Mouse (Mus musculus): ENCODE results near the gene Eif5. TPM values are rescaled to one million over a fixed set of nuclear protein-coding genes. Genes with fewer than 3 reads are reported as not detected.
"Not testable (repeated sequence)": the region's sequence is repeated elsewhere in the genome, so short reads cannot be mapped to it uniquely, and the experiment has no call there.

Eif5 gene
- polyA plus RNA-seq, 1 experiment = 35.2 TPM

DNA sequence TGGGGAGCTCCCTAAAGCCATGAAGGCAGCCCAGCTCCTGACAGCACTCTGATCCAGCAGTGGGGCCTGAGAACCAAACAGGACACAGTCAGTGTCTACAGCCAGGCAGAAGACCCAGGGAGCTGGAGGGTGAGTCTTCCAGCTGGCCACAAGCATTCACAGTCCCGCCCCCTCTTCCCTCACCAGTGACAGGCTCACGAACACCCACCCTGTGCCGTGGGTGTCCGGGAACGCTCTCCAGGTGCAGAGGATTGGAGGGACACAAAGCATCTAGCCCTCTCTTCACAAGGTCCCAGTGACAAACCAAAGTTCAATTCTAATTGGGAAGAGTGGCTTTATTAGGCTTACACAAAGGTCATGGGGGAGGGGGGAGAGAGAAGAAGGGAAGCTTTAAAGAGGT is 18.0 kb upstream of the Eif5 start:
- no peak for DNase-seq (ENCODE audit: low read depth, low spot score)
- WGBS = 56% methylated on average over 5 of the region's 5 CpGs

DNA sequence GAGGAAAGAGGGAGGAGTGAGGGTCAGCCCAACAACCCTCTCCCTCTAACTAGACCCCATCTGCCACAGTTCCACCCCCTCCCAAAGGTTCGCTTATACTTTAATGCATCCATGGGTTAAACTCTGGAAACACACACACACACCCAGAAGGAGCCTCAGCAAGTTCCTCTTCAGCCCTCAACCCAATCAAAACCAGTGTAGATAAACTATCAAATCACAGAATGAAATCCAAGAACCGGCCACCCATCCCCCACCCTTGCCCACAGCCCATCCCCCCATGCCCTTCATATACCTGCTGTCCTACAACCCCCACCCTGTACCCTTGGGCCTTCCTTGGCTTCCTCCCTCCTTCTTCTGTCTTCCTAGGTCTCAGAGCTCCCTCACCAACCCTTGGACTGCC is 16.8 kb upstream of the Eif5 start:
- DNase-seq (ENCODE audit: low read depth, low spot score) = no peak
- 79% methylated on average over 2 of the region's 2 CpGs for WGBS

DNA sequence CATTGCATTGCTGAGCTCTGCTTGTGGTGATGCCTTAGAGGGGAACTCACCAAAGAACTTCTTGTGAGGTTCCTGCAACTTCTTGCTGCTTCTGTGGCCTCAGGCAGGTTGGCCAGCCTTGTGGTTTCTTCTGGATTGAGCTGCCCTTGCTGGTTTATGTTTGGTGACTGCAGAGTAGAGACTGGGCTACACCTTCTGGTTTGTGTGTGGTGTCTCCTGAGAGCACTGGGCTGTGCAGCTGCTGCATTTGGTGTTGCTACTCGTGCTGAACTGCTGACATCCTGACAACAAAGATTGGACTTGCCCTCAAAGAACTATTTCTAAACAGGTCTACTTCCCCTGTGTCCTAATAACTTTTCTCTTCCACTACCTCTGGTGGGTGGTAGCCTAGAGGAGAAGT is 13.3 kb upstream of the Eif5 start:
- 59% methylated on average over 1 of the region's 1 CpGs for WGBS
- no peak for DNase-seq (ENCODE audit: low read depth, low spot score)

DNA sequence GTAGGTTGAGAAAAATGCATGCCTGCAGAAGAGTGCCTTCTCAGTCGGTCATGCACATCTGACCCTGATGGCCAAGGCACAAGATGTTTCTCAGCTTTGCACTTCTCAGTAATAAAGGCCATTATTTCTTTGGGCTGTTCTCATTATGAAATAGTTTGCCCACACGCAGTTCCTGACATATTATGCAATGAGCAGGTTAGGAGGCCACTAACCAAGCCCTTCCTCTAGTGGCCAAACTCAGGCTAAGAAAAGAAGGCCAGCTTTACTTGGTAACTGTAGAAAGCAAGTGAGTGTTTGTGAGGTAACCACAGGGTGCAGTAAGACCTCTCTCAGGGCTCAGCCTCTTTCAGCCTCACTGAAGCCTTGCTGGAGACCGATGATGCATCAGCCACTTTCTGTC is 12.9 kb upstream of the Eif5 start:
- 80% methylated on average over 3 of the region's 3 CpGs for WGBS
- no peak for DNase-seq (ENCODE audit: low read depth, low spot score)

DNA sequence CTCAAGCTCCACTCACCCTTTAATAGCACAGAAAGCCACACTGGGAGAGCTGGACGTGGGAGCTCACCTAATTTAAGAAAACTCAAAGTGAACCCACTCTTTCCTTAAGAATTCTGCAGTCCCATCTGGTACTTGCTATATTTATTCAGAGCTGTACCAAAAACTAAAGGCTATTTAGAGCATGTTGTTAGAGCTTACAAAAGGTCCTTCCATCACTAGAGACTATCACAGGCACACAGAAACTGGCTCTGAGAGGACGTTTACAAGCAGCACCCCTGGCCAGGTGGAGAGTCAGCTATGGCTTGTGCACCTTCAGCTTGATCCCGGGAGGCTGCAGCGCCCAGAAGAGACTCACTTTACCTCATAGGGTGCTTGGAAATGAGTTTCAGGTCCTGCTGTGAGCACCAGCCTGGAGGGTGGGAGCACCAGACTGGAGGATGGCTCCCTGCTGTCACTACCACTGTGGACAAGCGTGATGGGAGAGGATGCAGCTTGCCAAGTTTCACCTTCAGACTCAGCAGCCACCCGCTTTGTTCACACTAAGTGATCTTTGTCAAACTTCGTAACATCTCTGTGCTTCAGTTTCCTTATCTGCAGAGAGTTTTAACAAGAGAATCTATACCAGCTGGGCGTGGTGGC is 10.1 kb upstream of the Eif5 start:
- WGBS = 49% methylated on average over 8 of the region's 8 CpGs
- no peak for DNase-seq (ENCODE audit: low read depth, low spot score)

DNA sequence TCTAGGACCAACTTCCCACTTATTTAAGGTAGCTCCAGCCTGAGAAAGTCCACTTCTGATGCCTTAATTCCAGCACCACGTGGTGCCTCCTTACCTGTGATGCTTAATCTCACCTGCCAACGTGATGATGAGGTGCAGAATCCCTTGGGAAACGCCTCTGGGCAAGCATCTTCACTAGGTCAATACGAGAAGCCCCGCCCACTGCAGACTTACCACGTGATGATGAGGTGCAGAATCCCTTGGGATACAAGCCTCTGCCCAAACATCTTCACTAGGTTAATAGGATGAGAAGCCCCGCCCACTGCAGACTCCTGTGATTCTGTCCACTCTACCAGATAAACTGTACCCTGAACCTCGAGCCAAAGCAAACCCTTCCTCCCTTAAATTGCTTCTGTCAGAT is 8.6 kb upstream of the Eif5 start:
- no peak for DNase-seq (ENCODE audit: low read depth, low spot score)
- whole genome bisulfite sequencing = 24% methylated on average over 8 of the region's 8 CpGs

DNA sequence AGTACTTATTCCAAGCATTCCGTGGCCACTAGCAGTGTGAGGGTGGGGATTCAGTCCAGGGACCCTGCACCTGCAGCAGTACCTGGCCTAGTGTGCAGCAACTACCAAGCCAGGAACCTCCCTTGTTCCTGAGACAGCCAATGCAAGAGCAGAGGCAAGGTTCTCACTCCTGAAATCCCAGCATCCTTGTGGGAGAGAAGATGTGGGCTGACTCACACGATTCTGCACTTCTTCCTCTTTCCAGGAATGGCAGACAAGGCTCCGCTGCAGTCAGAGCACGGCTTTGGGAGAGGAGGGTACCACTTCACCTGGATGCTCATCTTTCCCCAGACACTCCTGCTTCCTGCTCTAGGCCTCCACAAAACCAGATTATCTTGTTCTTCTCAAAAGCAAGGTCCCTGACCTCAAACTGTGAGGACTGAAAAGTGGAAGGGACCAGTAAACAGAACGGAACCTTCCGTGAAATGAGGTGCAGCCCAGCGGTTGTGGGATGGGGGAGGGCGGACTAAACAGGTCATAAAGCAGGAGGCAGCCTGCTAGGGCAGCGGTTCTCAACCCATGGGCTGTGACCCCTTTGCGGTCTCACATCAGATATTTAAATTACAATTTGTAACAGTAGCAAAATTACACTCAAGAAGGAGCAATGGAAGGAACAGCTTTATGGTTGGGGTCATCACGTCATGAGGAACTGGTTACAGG is 4.6 kb upstream of the Eif5 start:
- WGBS = 81% methylated on average over 11 of the region's 11 CpGs
- no peak for DNase-seq (ENCODE audit: low read depth, low spot score)

DNA sequence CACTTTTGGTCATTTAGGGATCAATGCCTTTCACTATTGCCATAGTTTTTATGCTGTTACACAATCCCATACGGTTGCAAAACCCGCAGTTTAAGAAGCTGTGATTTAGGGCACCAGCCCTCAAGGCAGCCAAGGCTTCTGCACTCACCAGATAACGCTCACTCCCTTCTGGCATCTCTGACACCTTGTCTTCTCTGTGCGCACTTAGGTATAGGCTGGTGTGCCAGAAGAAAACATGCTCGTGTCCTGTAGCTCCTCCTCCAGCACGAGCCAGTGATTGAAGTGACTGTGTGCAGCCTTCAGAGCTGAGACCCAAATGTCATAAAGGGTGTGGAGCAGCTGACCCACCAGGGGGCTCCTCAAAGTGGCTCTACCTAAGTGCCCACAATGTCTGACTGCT is 2.5 kb upstream of the Eif5 start:
- 25% methylated on average over 6 of the region's 6 CpGs for WGBS
- DNase-seq (ENCODE audit: low read depth, low spot score) = no peak

DNA sequence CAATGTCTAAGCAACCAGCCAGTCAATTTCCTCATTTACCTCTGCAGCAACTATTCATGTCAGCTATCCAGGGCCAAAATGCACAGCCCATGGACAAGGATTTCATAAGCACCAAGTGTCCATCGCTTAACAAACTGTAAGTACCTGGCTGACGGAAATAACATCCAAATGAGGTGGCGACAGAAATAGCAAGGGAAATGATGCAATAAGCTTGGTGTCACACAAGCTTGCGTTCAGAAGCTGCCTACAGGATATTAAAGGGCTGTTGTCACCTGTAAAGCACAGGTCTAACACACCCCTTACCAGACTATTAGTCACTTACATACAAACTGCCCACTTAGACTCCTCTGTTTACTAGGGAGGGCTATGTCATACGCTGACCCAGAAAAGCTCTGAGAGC is 2.1 kb upstream of the Eif5 start:
- WGBS = 30% methylated on average over 5 of the region's 5 CpGs
- no peak for DNase-seq (ENCODE audit: low read depth, low spot score)

DNA sequence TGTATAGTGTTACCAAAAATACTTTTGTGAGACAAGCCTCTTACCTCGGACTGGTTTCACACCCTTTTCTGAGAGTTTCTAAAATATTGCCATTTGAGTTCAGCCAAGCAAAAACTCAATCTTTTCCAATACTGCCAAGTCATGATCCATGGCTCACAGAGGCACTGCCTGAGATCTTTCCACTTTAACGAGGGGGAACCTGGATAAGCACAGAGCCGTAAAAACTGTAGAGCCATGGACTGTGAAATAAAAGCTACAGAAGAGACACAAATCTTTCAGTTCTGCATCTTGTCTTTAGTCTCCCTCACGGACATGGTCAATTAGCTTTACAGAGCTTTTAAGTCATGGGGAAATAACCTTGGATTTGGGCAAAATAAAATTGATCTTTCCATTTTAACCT is 1.1 kb upstream of the Eif5 start:
- DNase-seq (ENCODE audit: low read depth, low spot score) = no peak
- WGBS = 27% methylated on average over 4 of the region's 4 CpGs

DNA sequence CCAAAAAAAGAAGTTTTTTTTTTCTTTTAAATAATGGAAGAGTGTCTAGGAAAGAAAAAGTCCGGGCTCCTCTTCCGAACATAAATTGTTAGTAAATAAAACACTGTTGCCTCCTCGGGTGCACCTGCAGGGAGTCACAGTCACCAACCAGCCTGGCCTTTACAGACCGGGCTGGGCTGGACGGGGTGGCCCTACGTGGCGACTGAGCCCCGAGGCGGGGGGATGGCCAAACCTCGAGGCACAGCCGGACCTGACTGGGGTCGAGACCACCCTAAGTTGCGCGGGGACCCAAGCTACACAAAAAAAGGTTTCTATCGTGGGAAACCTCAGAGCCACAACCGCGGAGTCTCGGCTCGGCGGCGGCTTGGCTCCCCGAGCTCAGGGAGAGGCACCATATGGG is 475 bp upstream of the Eif5 start:
- no peak for DNase-seq (ENCODE audit: low read depth, low spot score)
- WGBS = under 1% methylated on average over 22 of the region's 22 CpGs

DNA sequence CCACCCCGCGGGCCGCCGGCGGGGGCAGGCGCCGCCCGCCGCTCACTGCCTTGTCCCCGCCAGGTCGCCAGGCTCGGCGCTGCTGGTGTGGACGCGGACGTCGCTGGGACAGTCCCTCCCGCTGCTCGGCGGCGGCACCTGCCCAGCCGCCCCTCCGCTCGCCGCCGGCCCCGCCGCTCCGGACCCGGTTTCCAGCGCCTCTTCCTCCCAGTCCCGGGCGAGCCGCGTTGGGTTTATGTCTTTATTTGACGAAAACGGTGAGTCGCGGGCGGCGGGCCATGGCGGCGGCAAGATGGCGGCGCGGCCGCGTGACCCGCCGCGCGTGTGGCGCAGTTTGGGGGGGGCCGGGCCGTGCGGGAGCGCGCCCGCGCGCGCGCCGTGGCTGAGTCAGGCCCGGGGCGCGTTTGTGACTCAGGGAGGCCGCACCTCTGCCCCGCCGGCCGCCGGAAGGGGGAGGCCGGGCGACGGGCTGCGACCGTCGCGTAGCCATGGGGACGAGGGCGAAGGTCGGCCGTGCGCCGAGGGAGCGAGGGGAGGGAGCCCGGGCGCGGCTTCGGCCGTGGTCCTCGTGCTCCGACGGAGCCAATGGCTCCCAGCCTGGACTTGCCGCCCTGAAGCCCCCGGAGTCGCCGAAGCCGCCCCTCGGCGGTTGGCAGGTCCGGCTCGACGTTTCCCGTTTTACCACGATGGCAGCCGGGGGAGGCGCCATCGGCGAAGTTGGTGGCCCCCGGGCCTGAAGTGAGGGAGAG is 650 bp downstream of the Eif5 start:
- WGBS = under 1% methylated on average over 109 of the region's 111 CpGs
- no peak for DNase-seq (ENCODE audit: low read depth, low spot score)

DNA sequence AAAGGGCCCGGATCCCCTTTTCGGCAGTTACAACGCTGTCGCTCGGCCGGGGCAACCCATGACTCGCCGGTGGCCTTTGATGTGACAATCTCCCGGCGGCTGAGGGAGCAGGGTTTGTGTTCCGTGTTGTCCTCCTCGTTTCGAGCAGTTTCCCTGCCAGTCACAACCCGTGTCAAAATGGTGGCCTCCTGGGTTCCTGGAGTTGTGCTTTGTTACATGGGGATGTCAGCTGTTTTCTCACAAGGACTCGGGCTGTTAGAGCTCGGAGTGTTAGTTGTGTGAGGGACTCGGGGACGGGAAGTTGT is 1.2 kb downstream of the Eif5 start:
- WGBS = 2% methylated on average over 18 of the region's 18 CpGs
- no peak for DNase-seq (ENCODE audit: low read depth, low spot score)

DNA sequence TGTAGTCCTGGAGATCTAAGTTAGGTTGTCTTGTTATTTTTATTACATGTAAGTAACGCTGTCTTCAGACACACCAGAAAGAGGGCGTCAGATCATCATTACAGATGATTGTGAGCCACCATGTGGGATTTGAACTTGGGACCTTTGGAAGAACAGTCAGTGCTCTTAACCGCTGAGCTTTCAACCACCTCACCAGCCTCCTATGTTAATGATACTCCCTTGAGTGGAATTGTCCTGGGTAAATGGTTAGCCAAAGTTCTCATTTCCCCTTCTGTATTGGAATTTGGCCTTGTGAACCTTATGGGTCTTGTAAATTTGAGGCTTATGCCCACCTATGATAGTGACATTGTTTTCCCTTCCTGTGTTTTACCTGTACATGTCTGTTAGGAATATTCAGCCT is 9.3 kb downstream of the Eif5 start:
- 63% methylated on average over 3 of the region's 3 CpGs for WGBS
- DNase-seq (ENCODE audit: low read depth, low spot score) = no peak

DNA sequence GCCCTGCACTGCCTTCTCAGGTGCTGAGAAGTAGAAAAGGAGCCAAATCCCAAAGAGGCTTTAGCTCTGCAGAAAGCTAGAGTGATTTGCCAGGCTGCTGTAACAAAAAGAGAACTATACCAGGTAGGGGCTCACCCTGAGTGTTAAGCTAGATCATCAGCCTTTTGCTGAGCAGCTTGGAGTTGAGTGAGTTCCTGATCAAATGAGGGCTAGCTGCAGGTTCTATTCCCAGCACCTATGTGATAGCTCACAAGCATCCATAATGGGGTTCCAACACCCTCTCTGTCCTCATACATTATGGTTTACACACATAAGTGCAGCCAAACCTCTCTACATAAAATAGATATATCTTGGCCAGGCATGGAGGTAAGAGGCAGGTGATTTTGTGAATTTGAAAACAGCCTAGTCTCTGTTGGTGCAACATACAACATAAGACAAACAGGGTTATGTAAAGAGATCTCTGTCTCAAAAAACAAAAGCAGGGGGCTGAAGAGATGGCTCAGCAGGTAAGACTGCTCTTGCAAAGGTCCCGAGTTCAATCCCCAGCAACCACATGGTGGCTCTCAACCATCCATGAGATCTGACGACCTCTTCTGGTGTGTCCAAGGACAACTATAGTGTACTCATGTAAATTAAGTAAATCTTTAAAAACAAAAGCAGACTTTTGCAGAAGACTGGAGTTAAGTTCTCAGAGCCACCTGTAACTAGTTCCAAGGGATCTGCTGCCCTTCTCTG is 10.9 kb downstream of the Eif5 start:
- DNase-seq (ENCODE audit: low read depth, low spot score) = no peak
- WGBS = 54% methylated on average over 2 of the region's 2 CpGs

DNA sequence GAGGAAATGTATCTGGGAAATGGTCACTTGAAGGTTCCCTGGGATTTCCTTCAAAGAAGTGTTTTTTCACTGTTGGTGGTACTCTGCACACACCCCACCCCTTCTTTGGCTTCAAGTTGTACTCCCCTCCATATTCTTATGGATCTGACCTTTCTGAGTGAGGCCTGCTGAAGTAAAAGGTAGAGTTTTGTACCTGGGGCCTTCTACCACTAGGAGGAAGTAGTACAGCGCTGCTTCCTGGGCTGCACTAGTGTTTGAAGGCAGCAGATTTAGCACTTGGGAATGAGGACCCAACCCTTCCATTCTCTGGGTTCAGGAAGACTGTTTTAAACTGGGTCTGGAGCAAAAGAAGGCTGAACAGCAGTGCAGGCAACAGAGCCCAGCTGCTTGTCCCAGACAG is 12.9 kb downstream of the Eif5 start:
- WGBS = 60% methylated on average over 1 of the region's 1 CpGs
- DNase-seq (ENCODE audit: low read depth, low spot score) = no peak

DNA sequence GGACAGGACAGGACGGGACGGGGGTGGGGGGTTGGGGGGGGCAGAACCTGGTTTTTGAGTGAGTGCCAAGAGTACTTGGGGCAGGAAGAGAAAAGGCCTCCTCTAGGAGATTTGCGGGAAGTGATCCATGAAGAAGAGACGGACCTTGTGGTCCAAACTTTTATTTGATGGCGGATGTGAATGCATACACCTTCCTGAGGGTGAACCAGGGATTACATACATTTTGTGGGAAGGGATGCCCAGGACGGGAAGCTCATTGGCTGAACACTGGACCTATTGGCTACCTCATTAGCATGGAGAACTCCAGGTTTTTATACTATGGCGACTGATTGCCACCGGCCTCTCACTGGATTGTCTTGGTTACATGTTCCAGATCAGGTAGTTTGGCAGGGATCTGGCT is 14.5 kb downstream of the Eif5 start:
- 73% methylated on average over 8 of the region's 8 CpGs for WGBS
- DNase-seq (ENCODE audit: low read depth, low spot score) = no peak

DNA sequence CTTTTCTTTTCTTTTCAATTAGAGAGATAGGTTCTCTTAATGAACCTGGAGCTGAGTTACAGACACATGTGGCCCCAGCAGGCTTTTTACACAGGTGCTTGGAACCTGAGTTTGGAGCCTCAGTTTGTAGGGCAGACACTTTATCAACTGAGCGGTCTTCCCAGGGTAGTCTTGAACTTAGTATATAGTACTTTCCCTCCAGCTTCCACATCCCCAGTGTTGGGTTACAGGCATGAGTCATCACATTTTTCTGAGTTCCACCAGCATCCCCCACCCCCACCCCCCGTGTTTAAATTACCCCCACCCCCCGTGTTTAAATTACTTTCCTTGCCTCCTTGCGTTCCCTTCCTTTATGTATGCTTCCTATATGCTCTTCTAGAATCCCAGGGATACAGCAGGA is 17.5 kb downstream of the Eif5 start:
- DNase-seq (ENCODE audit: low read depth, low spot score) = no peak
- WGBS = 45% methylated on average over 4 of the region's 4 CpGs

DNA sequence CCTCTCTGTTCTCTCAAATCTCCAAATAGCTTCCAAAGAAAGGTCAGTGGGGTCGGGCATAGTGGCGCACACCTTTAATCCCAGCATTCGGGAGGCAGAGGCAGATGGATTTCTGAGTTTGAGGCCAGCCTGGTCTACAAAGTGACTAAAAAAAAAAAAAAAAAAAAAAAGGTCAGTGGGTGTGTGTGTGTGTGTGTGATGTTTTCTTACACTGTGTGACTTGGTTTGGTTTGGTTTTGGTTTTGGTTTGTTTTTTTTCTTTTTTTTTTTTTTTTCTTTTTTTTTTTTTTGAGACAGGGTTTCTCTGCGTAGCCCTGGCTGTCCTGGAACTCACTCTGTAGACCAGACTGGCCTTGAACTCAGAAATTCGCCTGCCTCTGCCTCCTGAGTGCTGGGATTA is 18.1 kb downstream of the Eif5 start:
- 83% methylated on average over 5 of the region's 5 CpGs for WGBS
- DNase-seq (ENCODE audit: low read depth, low spot score) = not testable (repeated sequence)

DNA sequence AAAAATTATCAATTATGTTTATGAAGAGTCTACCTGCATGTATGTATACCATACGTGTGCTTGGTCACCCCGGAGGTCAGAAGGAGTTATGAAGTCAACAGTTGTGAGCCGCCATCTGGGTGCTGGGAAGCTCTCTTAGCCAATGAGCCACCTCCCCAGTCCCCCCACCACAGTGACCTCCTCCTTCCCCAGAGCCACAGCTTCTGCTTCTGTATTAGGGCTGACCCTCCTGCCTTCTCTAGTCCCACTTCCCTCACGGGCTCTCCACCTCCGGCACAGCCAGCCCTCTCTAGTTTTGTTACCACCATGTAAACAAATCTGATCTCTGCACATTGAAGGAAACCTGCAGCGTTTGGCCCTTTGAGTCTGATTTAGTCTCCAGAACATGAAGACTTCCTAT is 19.7 kb downstream of the Eif5 start:
- no peak for DNase-seq (ENCODE audit: low read depth, low spot score)
- 53% methylated on average over 6 of the region's 6 CpGs for WGBS

DNA sequence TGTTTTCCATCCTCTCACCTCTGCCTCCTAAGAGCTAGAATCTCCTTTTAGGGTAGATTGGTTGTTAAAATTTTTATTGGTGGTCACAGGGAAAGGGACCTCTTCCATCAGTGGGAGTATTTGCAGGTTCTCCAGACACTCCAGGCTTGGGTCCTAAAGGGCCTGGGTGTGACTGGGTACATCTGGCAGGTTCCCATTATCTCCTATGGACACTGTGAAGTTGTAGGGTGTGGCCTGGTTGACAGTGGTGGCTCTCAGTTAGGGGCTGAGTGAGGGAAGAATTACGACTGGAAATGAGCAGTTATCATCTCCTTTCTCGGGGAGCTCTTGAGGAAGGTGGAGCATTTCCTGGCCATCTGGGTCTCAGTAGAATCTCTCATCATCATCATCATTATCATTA is 20.8 kb downstream of the Eif5 start:
- WGBS = 49% methylated on average over 2 of the region's 2 CpGs
- no peak for DNase-seq (ENCODE audit: low read depth, low spot score)
